Comparison of ENCODE assay signal across 5 mouse cellular contexts in genomic region chr4:24892293-24892692, GRCm38 (mm10). TPM values are rescaled to one million over a fixed set of nuclear protein-coding genes. Genes with fewer than 3 reads are reported as not detected.
DNase-seq lines count a peak whose midpoint lies in the region.
"Not testable (repeated sequence)": the region's sequence is repeated elsewhere in the genome, so short reads cannot be mapped to it uniquely, and the experiment has no call there.
"Had no signal": no experiment of that assay in that cellular context is flagged by ENCODE, and none has a peak within 500 bp of the region (broad histone marks: within the 10 kb centered on the region; RNA-seq: fewer than 3 reads in every experiment).

No protein-coding gene starts in this region.

- H3K9ac ChIP-seq in ES-E14 (ENCODE audit: insufficient read depth, low read depth, low read length, poor library complexity, severe bottlenecking): not testable (repeated sequence)

- peak; percentile 71 for DNase-seq in ES-CJ7 (ENCODE audit: low read depth, low spot score)
- DNase-seq in ES-E14 (ENCODE audit: low read depth, low spot score): peak; percentile 39
- peak; percentile 83 for DNase-seq in R1 (ENCODE audit: low read depth, low spot score)
- DNase-seq in ZHBTc4 (ENCODE audit: low read depth, low spot score): peak; percentile 83

- H3K9me3 ChIP-seq in ES-E14 (ENCODE audit: control insufficient read depth, insufficient read depth, low read depth, low read length): not testable (repeated sequence)

- H3K4me1 ChIP-seq in ES-E14 (ENCODE audit: control insufficient read depth in 2 of 2, insufficient read depth in 2 of 2, low read length in 2 of 2, poor library complexity in 1 of 2): not testable (repeated sequence)

- H3K36me3 ChIP-seq in ES-E14 (ENCODE audit: control insufficient read depth, insufficient read depth, low read length, poor library complexity, severe bottlenecking): not testable (repeated sequence)

- in situ Hi-C loops in ES-E14 (cut with MboI; ENCODE audit: low sequenced_read_pairs in 2 of 2, unreplicated experiment in 2 of 2): loop anchor here (10.0 to 25.0 kb wide), 2 partner anchors 177 to 180 kb away; no protein-coding TSS in a partner anchor

- not testable (repeated sequence) for H3K27ac ChIP-seq in ES-E14 (ENCODE audit: insufficient read depth, low read depth, low read length, poor library complexity, severe bottlenecking)

- H3K4me3 ChIP-seq in ES-E14 (ENCODE audit: insufficient read depth in 1 of 2, low read depth in 1 of 2, low read length in 2 of 2, poor library complexity in 1 of 2, severe bottlenecking in 1 of 2): not testable (repeated sequence)

RNA-seq across cellular contexts. Expression of gene Ndufaf4, which starts 5.6 kb away (rescaled TPM):
- 27.9 and 36.9 TPM in 2 replicates for total RNA-seq in ES-E14 (2012; rRNA removed)

RNA-seq across cellular contexts. Expression of gene Klhl32, which starts 41.4 kb away (rescaled TPM):
- 0.49 and 0.58 TPM in 2 replicates for total RNA-seq in ES-E14 (2012; rRNA removed)
- total RNA-seq: MEL had no signal
